Mouse (Mus musculus) cerebellum, adult (tissue): ENCODE data around the gene Muc20.

Experiments used
- ATAC-seq: cut with Nextera tagmentation; 2 replicates; pipeline ENCODE4 v1.9.2; 2017; ENCODE audit warnings: mild to moderate bottlenecking, moderate library complexity, mixed read lengths; ENCODE audit not compliant: insufficient number of reproducible peaks, low FRiP score, low TSS enrichment

Gene Muc20

GRCm38 (mm10) chr16:32728240-32728639, 69.0 kb downstream of the Muc20 start:
- no peak for ATAC-seq
